Mouse (Mus musculus) lung, adult 18-20 months (tissue): ENCODE results near the gene Shc3.
A peak's percentile ranks its signal among the peaks of the same experiment; 100 is the strongest.

Source experiments
- DNase-seq, 2 experiments: peaks; one replicate each; pipeline ENCODE4 v3.0.0; 2022; ENCODE audit warnings: mixed read lengths in 2 of 2

The Shc3 gene

DNA sequence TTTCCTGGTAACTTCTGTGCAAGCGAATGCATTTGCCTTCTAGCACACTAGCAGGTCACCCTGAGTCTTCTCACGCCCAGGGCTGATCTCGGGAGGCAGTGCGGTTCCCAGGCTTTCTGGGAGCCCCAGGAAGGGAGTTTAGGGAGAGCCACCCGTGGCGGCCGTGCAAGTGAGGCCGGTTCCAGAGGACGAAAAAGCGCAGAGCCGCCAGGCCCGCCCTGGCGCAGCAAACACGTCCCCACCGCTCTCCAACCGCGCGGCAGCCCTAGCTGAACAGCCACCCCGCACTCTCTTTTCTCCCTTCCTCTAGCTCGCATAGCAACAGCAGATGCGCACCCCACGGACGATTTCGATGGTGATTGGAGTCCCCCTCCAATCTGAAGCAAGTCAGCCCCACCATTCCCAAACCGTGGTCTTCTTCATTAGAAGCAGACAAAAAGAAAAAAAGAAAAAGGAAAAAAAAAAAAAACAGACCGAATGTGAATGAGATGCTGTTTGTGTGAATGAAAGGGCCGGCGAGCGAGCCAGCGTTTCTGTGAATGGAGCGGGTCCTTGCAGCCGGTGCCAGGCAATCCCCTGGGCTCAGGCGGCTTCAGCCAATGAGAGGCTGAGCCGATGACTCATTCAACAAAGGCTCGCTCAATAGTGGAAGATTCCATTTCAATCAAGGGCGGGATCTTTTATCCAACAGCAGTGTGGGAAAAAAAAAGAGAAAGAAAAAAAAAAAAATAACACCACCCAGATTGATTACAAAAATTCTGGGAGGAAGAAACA lies at the start of gene Shc3:
Shc3 (minus strand) TSS at position 509 of the 774 bp plus-strand sequence.
- peak; percentile 21 to 41 for DNase-seq

GRCm38 (mm10) chr13:51618602-51619001 lies 49.4 kb upstream of the Shc3 start:
- DNase-seq = no peak

DNA sequence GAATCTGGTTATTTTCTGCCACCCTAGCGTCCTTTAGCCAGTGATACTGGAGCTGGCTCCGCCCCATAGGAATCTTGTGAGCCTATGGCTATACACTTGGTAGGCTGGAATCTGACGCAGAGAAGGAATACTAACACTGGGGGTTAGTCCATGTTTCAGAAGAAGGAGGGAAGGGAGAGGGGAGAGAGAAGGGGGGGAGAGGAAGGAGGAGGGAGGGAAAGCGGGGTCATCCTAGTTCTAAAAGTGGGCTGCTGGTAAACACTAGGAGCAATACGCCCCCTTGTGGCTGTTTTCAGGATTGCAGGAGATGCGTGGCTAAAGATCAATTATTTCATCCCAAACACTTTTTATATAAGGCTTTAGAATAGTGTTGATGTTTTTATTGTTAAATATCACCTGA lies 48.6 kb upstream of the Shc3 start:
- DNase-seq = peak in 1 of 2 experiments; percentile 18

DNA sequence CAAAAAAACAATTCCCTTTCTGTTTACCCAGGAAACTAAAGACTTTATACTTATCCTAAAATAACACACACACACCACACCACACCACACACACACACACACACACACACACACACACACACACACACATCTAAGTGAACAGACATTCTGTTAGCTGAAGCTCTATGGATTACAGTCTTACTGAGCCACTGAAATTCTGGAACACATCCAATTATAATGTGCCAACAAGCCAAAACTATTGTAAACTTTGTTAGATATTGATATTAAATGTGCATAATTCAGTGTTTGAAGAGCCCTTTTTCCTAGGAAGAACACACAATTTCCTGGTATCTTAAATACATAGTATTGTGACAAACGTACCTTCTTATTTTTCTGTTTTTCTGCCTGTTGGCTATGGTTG lies 48.1 kb upstream of the Shc3 start:
- DNase-seq = no peak

GRCm38 (mm10) chr13:51616417-51617044 lies 47.3 kb upstream of the Shc3 start:
- no peak for DNase-seq

GRCm38 (mm10) chr13:51615815-51616214 lies 46.6 kb upstream of the Shc3 start:
- no peak for DNase-seq

- DNase-seq = no peak
Observed at GRCm38 (mm10) chr13:51611500-51611899, 42.3 kb upstream of the Shc3 start.

GRCm38 (mm10) chr13:51611060-51611459 lies 41.8 kb upstream of the Shc3 start:
- peak in 1 of 2 experiments; percentile 7 for DNase-seq

- DNase-seq = no peak
Observed at GRCm38 (mm10) chr13:51609231-51609630, 40.0 kb upstream of the Shc3 start.

GRCm38 (mm10) chr13:51603894-51604244 lies 34.6 kb upstream of the Shc3 start:
- DNase-seq = no peak

GRCm38 (mm10) chr13:51603221-51603893 lies 34.1 kb upstream of the Shc3 start:
- peak in 1 of 2 experiments; percentile 5 for DNase-seq

GRCm38 (mm10) chr13:51602764-51603163 lies 33.5 kb upstream of the Shc3 start:
- no peak for DNase-seq

DNA sequence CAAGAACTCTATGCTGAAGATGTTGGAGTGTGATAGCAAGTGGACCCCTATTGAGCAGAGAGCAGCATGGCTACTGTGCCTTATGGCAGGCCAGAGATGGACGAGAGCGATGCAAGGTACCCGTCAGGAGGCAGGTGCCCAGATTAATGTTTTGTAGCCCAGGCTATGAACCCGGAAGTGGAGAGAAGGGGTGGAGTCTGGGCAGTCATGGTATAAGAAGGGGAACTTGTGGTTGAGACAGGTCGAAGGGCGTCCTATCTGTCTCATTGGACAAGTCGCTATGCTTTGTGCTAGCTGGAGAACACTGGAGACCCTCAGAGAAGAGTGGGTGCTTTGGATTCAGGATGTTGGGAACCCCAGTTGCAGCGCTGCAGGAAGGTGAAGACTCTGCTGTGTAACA lies 30.9 kb upstream of the Shc3 start:
- DNase-seq = peak in 1 of 2 experiments; percentile 9

DNA sequence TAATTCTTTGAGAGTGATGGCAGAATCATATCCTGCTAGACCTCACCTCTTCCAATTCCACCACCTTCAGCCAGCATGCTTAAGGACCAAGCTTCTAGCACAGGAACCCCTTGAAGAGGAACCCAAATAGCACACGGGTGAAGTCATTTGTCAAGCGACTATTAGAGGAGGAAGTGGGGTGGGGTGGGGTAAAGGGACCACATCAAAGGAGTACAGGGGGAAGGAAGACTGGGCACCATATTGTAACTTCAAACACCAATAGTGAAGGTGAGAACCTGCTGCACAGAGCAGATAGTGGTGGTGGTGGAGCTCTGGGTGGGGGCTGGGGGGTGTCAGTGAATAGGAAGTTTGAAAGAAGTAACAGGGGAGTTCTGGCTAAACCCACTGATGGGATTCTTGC lies 28.8 kb upstream of the Shc3 start:
- DNase-seq = no peak

GRCm38 (mm10) chr13:51595404-51595803 lies 26.2 kb upstream of the Shc3 start:
- no peak for DNase-seq

GRCm38 (mm10) chr13:51594656-51595311 lies 25.6 kb upstream of the Shc3 start:
- DNase-seq = no peak

DNA sequence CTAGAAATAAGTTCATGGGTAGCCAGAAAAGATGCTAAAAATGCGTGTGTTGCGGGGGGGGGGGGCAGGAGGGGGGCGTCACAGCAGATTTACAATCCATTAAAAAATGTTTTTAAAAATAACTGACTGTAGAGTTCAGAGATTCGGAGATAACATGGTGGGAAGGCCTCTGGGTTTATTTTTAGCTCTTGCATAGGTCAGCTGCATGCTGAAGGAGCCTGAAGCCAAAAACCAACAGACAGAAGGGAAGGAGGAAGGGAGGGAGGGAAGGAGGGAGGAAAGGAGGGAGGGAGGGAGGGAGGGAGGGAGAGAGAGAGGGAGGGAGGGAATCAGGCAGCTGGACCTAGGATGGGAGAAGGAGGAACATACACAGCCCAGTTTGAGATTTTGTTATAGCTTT lies 18.8 kb upstream of the Shc3 start:
- DNase-seq = no peak

DNA sequence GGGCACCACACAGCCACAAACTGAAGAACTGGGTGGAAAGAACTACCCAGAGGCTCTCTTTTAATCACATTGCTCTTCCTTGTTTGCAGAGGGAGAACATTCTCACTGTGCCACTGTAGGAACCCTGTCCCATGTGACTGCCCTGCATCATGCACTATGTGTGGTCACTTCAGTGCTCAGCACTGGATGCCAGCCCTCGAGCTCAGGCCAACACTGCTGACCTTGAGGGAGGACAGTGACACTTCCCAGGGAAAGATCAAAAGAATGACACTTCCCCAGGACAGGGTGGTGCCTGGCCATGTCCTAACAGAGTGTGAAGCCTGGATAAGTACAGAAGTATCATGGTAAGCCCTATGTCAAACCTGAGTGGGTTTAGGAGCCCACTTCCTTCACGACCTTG lies 13.0 kb upstream of the Shc3 start:
- no peak for DNase-seq

DNA sequence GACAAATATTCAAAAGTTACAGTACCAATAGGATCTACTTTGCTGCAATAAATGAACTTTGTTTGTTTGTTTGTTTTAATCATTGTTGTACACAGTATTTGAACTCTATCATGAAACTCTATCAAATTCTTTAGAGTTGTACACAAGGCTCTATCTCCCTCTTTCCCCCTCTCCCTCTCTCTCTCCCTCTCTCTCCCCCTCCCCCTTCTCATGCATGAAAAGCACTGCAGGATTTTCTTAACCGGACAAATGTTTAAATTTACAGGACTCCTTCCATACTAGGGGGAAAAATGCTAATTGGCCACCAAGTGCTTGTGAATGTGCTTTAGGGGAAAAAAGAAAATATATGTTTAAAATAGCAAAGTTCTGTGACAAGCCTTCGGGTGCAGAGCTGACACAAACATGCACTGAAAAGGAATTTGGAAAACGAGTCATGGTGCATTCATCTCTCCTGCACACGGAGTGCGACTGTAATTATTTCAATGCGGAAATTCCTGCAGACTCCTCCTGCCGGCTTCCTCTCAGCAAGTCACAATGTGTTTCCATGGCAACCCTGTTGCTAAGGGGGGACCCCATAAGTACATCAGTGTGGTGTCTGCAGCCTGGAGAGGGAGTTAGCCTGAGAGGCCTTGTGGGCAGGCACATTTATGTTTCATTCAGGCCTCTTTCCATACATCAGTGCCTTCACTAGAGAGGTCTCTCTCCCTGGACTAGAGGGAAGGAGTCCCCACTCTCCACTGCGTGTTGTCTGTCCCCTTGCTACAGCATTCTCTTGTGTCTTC lies 11.2 kb upstream of the Shc3 start:
- no peak for DNase-seq

DNA sequence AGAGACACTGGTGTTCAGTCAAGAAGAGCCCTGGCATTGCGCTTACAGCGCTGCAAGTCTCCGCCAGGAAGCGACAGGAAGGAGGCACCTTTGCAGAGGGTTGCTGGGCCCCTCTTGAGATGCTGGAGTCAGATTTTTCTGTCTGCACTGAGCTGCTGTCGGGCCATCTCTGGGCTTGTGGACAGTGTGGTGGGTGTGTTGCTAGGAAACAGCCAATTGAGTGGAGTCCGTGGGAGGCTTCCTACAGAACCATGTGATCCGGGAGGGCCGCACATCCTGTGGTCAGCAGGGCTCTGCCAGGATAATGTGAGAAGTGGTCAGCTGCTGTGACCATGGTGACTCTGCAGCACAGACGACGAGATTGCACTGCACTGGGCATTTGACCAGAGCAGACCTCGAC lies 4.6 kb upstream of the Shc3 start:
- peak; percentile 44 to 50 for DNase-seq

DNA sequence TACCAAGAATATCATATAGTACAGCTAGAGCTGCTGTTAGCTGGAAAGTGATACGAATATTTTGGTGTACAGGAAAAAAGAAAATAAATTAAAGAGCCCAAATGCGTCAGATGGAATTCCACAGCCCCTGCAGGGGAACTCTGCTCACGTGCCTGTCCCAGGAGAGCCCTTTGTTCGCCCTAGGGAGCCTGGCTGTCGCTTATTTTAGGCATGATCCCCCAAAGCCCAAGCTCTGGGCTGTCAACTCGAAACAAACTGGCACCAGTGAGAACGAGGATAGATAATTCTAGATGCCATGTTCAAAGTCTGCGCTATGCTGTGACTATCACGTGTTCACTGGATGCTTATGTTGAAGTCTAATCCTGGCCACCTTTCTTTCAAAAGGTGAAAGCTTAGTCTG lies 892 bp upstream of the Shc3 start:
- DNase-seq = no peak

GRCm38 (mm10) chr13:51569685-51570068 lies 458 bp upstream of the Shc3 start:
- DNase-seq = no peak

DNA sequence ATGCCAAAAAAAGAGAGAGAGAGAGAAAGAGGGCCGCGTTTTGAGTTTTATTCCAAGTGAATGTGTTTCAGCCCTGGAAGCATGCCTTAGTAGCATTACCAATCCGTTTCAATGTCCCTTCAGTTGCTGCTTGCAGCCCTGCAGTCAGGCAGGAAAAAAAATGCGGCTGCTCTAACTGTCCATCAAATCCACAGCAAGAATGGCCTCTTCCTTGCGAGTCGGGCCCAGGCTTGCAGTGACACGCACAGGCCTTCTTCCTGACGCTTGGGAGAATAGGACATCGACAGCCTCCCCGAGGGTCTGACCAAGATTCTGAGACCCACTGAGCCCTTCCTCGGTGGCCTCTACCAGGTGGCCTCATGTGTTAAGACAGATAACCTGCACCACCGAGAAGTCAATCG lies 718 bp downstream of the Shc3 start:
- DNase-seq = no peak
